ENCODE assay signal across 20 mouse cellular contexts in the genomic region with DNA sequence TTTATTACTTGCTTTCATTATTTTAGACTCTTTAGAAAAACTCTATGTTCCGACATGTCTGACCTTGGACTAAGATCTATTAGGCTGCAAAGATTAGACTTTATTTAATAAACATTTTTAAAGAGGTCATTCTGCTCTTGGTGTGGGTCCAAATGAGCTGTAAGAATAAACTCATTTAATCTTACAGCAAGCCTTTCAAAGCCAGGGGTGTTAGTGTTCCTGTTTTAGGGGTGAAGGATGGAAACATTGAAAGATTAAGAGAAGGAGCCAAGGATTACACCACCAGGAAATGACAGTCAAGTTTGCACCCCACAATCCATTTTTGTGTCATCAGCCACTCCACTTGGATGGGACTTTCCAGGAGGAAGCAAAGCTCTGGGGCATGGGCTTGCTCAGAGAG.
"Had no signal": no experiment of that assay in that cellular context is flagged by ENCODE, and none has a peak within 500 bp of the region (broad histone marks: within the 10 kb centered on the region; RNA-seq: fewer than 3 reads in every experiment).

No protein-coding gene starts in this region.

- H3K4me1 ChIP-seq: intestine, embryonic 15.5 days; liver, embryonic 12.5 days; liver, embryonic 15.5 days; midbrain, embryonic 12.5 days; midbrain, embryonic 15.5 days had no signal

- DNase-seq: kidney, adult 11 months; kidney, postnatal 10 days; layer of hippocampus, postnatal 36 days; right cerebral cortex, adult 18-20 months; right cerebral cortex, postnatal 14 days; right cerebral cortex, postnatal 4 days; thymus, adult 2 months; thymus, postnatal 14 days; thymus, postnatal 4 days had no signal

- H3K36me3 ChIP-seq: intestine, embryonic 15.5 days; liver, embryonic 12.5 days; liver, embryonic 15.5 days; midbrain, embryonic 12.5 days; midbrain, embryonic 15.5 days; neural tube, embryonic 12.5 days; neural tube, embryonic 15.5 days had no signal

- H3K27me3 ChIP-seq: intestine, embryonic 15.5 days; liver, embryonic 12.5 days; liver, embryonic 15.5 days; midbrain, embryonic 12.5 days; midbrain, embryonic 15.5 days; neural tube, embryonic 12.5 days had no signal

- H3K27ac ChIP-seq: intestine, embryonic 15.5 days; left cerebral cortex, adult 2 months; liver, embryonic 12.5 days; liver, embryonic 15.5 days; macrophage; midbrain, embryonic 12.5 days; midbrain, embryonic 15.5 days; neural tube, embryonic 12.5 days; neural tube, embryonic 15.5 days; stomach, postnatal 0 days had no signal

- ATAC-seq: hindbrain, embryonic 16.5 days; intestine, embryonic 15.5 days; liver, embryonic 12.5 days; midbrain, embryonic 15.5 days had no signal

- H3K4me2 ChIP-seq: intestine, embryonic 15.5 days; liver, embryonic 12.5 days; liver, embryonic 15.5 days; midbrain, embryonic 12.5 days; midbrain, embryonic 15.5 days; neural tube, embryonic 12.5 days; neural tube, embryonic 15.5 days had no signal

- H3K4me3 ChIP-seq: intestine, embryonic 15.5 days; left cerebral cortex, adult 2 months; liver, embryonic 12.5 days; liver, embryonic 15.5 days; midbrain, embryonic 12.5 days; midbrain, embryonic 15.5 days; neural tube, embryonic 12.5 days; neural tube, embryonic 15.5 days had no signal

- H3K9me3 ChIP-seq: intestine, embryonic 15.5 days; liver, embryonic 12.5 days; liver, embryonic 15.5 days; midbrain, embryonic 12.5 days; midbrain, embryonic 15.5 days; neural tube, embryonic 12.5 days; neural tube, embryonic 15.5 days had no signal

- H3K9ac ChIP-seq: intestine, embryonic 15.5 days; liver, embryonic 12.5 days; liver, embryonic 15.5 days; midbrain, embryonic 12.5 days; midbrain, embryonic 15.5 days; neural tube, embryonic 12.5 days; neural tube, embryonic 15.5 days had no signal
